Mouse (Mus musculus) ES-E14 (cell line): ENCODE measurements around the gene Bmp6.

Source experiments
- CHD2 ChIP-seq: IDR thresholded peaks from 2 replicates; pipeline ENCODE4 v1.6.1; 2014; ENCODE audit warnings: mild to moderate bottlenecking, low read depth, low read length, inconsistent platforms
- HCFC1 ChIP-seq: IDR thresholded peaks from 2 replicates; pipeline ENCODE4 v1.6.1; 2012; ENCODE audit warnings: low read length, inconsistent platforms, borderline replicate concordance; ENCODE audit not compliant: insufficient read depth
- ZC3H11A ChIP-seq: IDR thresholded peaks from 2 replicates; pipeline ENCODE4 v1.6.1; 2012; ENCODE audit warnings: low read depth, mild to moderate bottlenecking, inconsistent platforms, low read length, borderline replicate concordance

GRCm38 (mm10) chr13:38362751-38363150, 17.8 kb downstream of the Bmp6 start:
- no peak for TF ChIP-seq ZC3H11A
- no peak for TF ChIP-seq CHD2
- no peak for TF ChIP-seq HCFC1
